Mouse (Mus musculus): ENCODE data around the gene Prkce. TPM values are rescaled to one million over a fixed set of nuclear protein-coding genes. Genes with fewer than 3 reads are reported as not detected.
A peak's percentile ranks its signal among the peaks of the same experiment; 100 is the strongest.

Gene Prkce
- polyA plus RNA-seq, 1 experiment from 2014 or later = 42.6 TPM

DNA sequence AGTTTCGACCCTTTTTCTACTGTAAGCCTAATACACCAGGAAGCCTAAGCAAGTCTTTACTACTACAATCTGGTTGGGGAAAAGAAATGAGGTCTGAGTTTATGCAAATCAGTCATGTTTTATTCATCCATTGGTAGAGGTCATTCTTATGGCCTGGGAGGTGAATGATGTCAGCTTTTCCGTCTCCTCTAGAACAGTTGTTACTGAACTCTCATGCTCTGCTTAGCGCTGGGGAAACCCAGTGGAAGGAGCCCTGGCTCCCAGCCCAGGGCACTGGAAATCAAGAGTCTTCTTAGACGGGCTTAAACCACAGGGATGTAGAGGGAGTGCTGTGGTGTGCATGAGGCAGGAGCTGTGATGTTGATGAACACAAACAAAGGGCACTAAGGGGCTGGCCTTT is 232.4 kb downstream of the Prkce start:
- 42% methylated on average over 4 of the region's 4 CpGs for WGBS
- no peak overlapping the region for H3K4me2 ChIP-seq (replicated peaks)
- no peak overlapping the region for H3K9ac ChIP-seq (replicated peaks)
- no peak overlapping the region for H3K4me3 ChIP-seq
- no peaks in the 10 kb centered on the region for H3K9me3 ChIP-seq
- H3K27ac ChIP-seq (replicated peaks) = no peak overlapping the region
- H3K4me1 ChIP-seq = peaks cover 5% of the 10 kb centered on the region; the same call in 1 of the 2 replicates
- no peaks in the 10 kb centered on the region for H3K36me3 ChIP-seq
- ATAC-seq (replicated peaks) = peak; percentile 78
- H3K27me3 ChIP-seq = no peaks in the 10 kb centered on the region

DNA sequence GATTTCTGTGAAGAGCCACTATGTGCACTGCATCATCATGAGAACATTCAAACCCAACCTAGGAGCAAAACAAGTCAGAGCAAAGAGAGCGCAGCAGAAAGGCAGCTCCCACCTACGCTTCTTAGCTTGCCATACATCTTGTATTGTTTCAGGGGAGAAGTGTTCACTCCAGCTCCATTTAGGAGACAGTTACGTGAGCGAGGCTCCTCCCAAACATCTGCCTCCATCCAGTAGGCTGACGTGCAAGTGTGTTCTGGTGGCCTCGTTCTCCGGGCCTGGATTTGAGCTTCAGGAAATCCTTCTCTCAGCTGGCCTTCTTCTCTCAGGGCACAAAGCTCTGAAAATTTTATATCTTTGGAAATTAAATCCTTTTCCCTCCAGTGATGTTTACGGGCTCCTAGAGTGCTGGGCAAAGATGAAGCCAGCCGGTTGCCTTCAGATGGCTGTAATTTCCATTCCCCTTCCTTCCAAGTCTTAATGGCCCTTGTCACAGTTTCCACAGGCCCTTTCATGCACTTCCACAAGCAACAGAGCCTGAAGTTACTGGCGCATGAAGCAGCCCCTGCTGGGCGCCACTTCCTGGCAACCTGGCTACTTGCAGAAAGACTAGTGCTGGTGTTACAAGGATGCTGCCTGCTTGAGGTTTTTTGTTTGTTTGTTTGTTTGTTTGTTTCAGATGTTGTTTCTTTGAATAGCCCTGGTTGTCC is 237.4 kb downstream of the Prkce start:
- Histone ChIP-seq H3K4me3 (no peak overlapping the region), H3K36me3 (no peaks in the 10 kb centered on the region), H3K27me3 (no peaks in the 10 kb centered on the region), H3K9me3 (no peaks in the 10 kb centered on the region), H3K9ac (replicated peaks) (no peak overlapping the region), H3K27ac (replicated peaks) (peak overlapping the region; percentile 8), H3K4me2 (replicated peaks) (no peak overlapping the region), H3K4me1 (peaks cover 9% of the 10 kb centered on the region; the same call in 1 of the 2 replicates)
- 69% methylated on average over 11 of the region's 11 CpGs for WGBS
- ATAC-seq (replicated peaks) = no peak

DNA sequence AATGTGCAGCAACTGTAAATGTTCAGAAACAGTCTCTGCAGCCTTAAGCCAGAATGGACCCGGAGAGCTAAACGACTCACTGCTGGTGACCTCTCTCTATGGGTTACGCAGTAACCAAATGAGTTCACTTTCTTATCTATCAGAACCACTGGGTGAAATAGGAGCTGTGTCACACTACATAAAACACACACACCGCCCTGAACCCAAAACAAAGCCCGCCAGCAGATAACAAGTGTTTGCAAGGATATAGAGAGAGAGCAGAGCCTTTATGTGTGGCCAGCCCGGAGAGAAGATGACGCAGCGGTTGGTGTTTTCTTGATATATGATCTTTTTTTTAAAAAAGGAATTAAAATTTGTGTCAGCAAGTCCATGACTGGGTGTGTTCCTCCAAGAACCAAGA is 238.1 kb downstream of the Prkce start:
- H3K27me3 ChIP-seq = no peaks in the 10 kb centered on the region
- H3K36me3 ChIP-seq = no peaks in the 10 kb centered on the region
- no peak overlapping the region for H3K9ac ChIP-seq (replicated peaks)
- ATAC-seq (replicated peaks) = no peak
- H3K4me1 ChIP-seq = peaks cover 15% of the 10 kb centered on the region
- no peak overlapping the region for H3K4me2 ChIP-seq (replicated peaks)
- 89% methylated on average over 8 of the region's 8 CpGs for WGBS
- no peak overlapping the region for H3K27ac ChIP-seq (replicated peaks)
- no peak overlapping the region for H3K4me3 ChIP-seq
- no peaks in the 10 kb centered on the region for H3K9me3 ChIP-seq

DNA sequence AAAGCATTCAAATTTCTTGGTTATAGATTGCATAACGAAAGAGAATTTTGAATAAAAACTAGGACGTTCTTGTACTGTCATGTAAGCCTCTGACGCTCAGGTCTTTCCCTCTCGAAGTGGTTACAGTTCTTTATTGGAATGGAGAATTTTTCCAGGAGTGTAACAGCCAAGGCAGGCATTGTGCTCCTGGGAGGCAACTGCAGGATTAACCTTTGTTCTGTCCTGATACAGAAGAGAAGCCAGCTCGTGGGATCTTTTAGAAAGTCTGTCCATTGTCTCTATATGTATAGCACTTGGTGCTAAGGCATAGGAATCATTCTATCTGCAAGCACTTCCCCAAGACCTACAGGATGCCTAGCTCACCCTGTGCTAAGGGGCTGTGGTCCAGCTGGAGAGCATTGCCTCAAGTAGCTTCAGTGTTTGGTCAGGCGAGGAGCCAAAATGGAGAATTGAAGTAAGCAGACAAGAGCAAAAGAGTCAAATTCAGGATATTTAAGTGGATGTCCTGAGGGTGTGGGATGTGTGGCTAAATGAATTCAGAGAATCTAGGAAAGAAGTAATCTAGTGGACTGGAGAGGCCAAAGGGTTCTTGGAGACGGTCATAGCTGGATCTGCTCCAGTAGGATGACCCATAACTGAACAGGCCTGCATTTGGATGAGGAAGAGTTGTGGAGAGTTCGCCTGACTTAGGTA is 240.5 kb downstream of the Prkce start:
- H3K4me1 ChIP-seq = peaks cover 30% of the 10 kb centered on the region
- H3K27ac ChIP-seq (replicated peaks) = no peak overlapping the region

DNA sequence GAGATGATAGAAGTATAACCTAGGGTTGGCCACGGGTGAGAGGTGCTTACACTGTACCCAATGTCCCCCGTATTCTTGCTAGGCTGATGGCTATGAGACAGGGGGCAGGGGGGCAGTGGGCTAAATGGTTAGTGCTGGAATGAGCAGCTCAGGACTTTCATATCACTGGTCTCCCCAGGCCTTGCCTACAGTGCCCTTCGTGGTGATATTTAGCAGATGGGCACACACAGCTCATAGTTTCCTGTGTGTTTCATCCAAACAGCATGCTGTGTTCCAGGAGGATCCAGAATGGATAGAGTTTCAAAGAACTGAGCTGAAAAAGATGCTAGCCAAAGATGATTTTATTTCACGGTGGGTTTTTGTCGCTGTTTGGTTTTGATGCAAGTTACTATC is 241.0 kb downstream of the Prkce start:
- no peaks in the 10 kb centered on the region for H3K36me3 ChIP-seq
- H3K27me3 ChIP-seq = no peaks in the 10 kb centered on the region
- ATAC-seq (replicated peaks) = no peak; the same call in 1 of the 2 replicates
- H3K27ac ChIP-seq (replicated peaks) = no peak overlapping the region
- no peaks in the 10 kb centered on the region for H3K9me3 ChIP-seq
- WGBS = 88% methylated on average over 5 of the region's 5 CpGs
- H3K4me1 ChIP-seq = peaks cover 30% of the 10 kb centered on the region
- H3K4me3 ChIP-seq = no peak overlapping the region
- no peak overlapping the region for H3K4me2 ChIP-seq (replicated peaks)
- no peak overlapping the region for H3K9ac ChIP-seq (replicated peaks)

More for the DNA sequence above, 240.5 kb downstream of the Prkce start:
- H3K9ac ChIP-seq (replicated peaks) = no peak overlapping the region
- 73% methylated on average over 8 of the region's 8 CpGs for WGBS
- H3K4me2 ChIP-seq (replicated peaks) = no peak overlapping the region
- H3K4me3 ChIP-seq = no peak overlapping the region
- no peak for ATAC-seq (replicated peaks)
- H3K27me3 ChIP-seq = no peaks in the 10 kb centered on the region
- H3K36me3 ChIP-seq = no peaks in the 10 kb centered on the region
- H3K9me3 ChIP-seq = no peaks in the 10 kb centered on the region

DNA sequence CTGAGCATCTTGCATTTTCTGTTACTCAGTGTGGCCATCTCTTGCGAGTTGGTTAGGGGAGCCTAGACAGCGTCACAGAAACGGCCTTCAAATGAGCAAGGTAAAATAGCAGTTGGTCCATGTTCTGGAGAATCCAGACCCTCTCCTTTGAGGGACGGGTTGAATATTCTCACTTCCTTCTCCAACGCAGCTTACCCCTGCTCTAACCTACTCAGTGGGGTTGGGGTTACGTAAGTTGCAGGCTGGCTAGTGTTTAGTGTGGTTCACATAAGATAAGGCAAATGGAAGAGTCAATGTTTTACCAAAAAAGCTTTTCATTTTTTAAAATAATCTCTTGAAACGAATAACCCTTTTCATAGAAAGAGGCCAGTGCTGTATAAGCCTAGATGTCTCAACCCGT is 241.9 kb downstream of the Prkce start:
- Histone ChIP-seq H3K36me3 (no peaks in the 10 kb centered on the region), H3K4me3 (no peak overlapping the region), H3K27ac (replicated peaks) (no peak overlapping the region), H3K9ac (replicated peaks) (no peak overlapping the region), H3K4me2 (replicated peaks) (no peak overlapping the region), H3K9me3 (no peaks in the 10 kb centered on the region), H3K27me3 (no peaks in the 10 kb centered on the region), H3K4me1 (peaks cover 30% of the 10 kb centered on the region)
- WGBS = 95% methylated on average over 8 of the region's 8 CpGs
- ATAC-seq (replicated peaks) = no peak

DNA sequence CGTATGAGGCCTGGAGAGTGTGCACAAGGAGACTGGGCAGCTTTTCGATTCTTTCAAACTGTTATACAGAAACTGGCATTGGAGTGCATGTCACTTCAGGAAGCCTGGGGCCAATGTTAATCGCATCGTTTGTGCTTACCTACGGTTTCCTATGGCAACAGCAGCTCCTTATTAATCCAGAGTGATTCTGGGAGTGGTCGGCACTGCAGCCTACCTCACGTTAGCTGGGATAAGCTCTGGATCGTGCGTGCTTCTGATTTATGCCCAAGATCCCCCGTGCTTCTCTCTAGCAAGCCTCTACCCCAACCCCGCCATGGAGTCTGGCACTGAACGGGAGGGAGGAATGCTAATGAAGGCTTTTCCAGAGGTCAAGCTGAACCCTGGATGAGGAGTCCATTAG is 242.9 kb downstream of the Prkce start:
- no peak overlapping the region for H3K4me2 ChIP-seq (replicated peaks)
- 34% methylated on average over 12 of the region's 12 CpGs for WGBS
- H3K4me1 ChIP-seq = peaks cover 21% of the 10 kb centered on the region
- H3K9me3 ChIP-seq = no peaks in the 10 kb centered on the region
- no peak overlapping the region for H3K27ac ChIP-seq (replicated peaks)
- peak; percentile 12; the same call in 1 of the 2 replicates for ATAC-seq (replicated peaks)
- no peaks in the 10 kb centered on the region for H3K36me3 ChIP-seq
- no peaks in the 10 kb centered on the region for H3K27me3 ChIP-seq
- no peak overlapping the region for H3K4me3 ChIP-seq
- H3K9ac ChIP-seq (replicated peaks) = no peak overlapping the region

DNA sequence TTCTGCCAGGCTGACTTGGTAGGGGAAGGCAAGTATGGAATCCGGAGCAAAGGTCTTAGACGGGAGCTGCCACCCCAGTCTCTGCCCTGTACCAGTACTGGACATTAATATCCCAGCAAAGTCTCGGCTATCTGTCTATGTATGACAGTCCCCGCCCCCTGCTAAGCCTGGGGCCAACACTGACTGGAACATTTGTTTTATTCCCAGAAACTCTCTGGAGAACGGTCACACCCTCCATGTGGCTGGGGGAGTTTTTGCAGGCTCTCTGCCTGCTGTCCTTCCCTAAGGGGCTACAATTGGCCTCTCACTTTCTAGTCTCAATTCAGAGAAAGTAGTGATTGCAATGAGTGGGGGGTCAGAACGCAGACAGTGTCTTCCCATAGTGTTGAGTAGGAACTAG is 244.6 kb downstream of the Prkce start:
- no peak overlapping the region for H3K27ac ChIP-seq (replicated peaks)
- no peaks in the 10 kb centered on the region for H3K36me3 ChIP-seq
- H3K9me3 ChIP-seq = no peaks in the 10 kb centered on the region
- H3K4me3 ChIP-seq = no peak overlapping the region
- H3K4me2 ChIP-seq (replicated peaks) = no peak overlapping the region
- H3K9ac ChIP-seq (replicated peaks) = no peak overlapping the region
- ATAC-seq (replicated peaks) = no peak
- WGBS = 83% methylated on average over 6 of the region's 6 CpGs
- peaks cover 34% of the 10 kb centered on the region for H3K4me1 ChIP-seq
- no peaks in the 10 kb centered on the region for H3K27me3 ChIP-seq

DNA sequence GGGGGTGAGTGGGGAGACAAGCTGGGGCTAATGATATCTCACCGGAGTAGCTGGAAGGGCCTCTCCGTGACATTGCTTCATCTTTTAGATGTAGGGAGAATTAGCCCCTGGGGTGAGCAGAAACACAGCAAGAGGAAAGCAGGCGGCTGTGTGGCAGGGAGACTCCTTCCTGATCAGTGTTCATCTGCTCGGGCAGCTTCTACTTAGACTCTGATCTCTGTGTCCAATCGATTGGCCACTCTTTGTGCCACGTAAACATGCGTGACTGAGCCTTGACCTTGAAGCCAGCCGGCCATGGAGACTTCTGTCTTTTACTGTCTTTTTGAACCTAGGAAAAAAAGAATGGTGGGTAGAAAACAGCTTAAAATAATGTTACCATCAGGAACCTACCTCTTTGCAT is 247.0 kb downstream of the Prkce start:
- no peak overlapping the region; the same call in 1 of the 2 replicates for H3K27ac ChIP-seq (replicated peaks)
- 90% methylated on average over 8 of the region's 8 CpGs for WGBS
- H3K27me3 ChIP-seq = no peaks in the 10 kb centered on the region
- H3K4me1 ChIP-seq = peaks cover 49% of the 10 kb centered on the region
- ATAC-seq (replicated peaks) = no peak
- no peaks in the 10 kb centered on the region for H3K9me3 ChIP-seq
- H3K9ac ChIP-seq (replicated peaks) = no peak overlapping the region
- no peak overlapping the region for H3K4me2 ChIP-seq (replicated peaks)
- H3K36me3 ChIP-seq = no peaks in the 10 kb centered on the region
- no peak overlapping the region for H3K4me3 ChIP-seq

DNA sequence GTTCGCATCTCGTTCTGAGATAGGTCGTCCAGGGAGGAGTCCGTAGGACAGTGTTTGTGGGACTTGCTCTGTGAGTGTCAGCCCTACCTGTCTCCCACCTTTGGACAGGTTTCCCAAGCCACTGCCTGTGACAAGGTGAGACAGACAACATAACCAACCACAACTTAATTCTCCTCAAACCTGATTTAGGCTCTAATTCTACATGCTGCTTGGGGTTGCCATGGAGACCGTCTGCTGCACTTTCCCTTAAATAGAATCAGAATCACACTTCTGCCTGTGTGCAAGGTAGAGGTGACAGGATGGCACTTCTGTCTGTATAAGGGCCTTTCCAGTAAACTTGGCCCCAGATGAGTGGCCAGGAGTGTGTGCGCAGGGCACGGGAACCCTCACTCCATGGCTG is 248.4 kb downstream of the Prkce start:
- peaks cover 44% of the 10 kb centered on the region for H3K4me1 ChIP-seq
- ATAC-seq (replicated peaks) = peak; percentile 66

DNA sequence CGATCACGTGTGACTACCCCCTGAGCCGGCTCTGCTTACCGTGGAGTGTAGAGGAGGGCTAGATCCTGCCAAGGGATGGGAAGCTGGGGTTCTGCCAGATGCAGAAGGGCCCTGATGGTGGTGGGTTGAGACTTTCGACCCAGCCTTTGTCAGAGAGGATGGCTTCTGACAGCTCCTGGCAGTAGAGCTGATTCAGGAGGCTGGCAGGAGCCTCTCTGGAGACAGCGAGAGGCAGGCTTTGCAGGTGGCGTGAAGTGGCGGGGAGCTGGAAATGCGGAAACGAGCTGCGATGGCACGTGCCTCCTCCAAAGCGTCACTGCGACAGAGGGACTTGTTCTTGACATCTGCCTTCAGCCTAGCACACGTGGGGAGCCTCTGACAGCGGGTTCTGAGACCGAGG is 250.7 kb downstream of the Prkce start:
- no peaks in the 10 kb centered on the region for H3K9me3 ChIP-seq
- ATAC-seq (replicated peaks) = no peak
- H3K27ac ChIP-seq (replicated peaks) = 0 out of 2 replicates have a peak overlapping the region, but pooled peaks have one; percentile 6
- H3K9ac ChIP-seq (replicated peaks) = no peak overlapping the region
- H3K27me3 ChIP-seq = no peaks in the 10 kb centered on the region
- H3K36me3 ChIP-seq = no peaks in the 10 kb centered on the region
- no peak overlapping the region for H3K4me2 ChIP-seq (replicated peaks)
- 68% methylated on average over 17 of the region's 17 CpGs for WGBS
- no peak overlapping the region for H3K4me3 ChIP-seq
- H3K4me1 ChIP-seq = peaks cover 33% of the 10 kb centered on the region

More for the DNA sequence above, 248.4 kb downstream of the Prkce start:
- H3K9me3 ChIP-seq = no peaks in the 10 kb centered on the region
- no peak overlapping the region for H3K4me3 ChIP-seq
- no peak overlapping the region for H3K9ac ChIP-seq (replicated peaks)
- WGBS = 81% methylated on average over 7 of the region's 7 CpGs
- H3K4me2 ChIP-seq (replicated peaks) = peak overlapping the region; percentile 7; the same call in 1 of the 2 replicates
- peak overlapping the region; percentile 85 for H3K27ac ChIP-seq (replicated peaks)
- no peaks in the 10 kb centered on the region for H3K36me3 ChIP-seq
- H3K27me3 ChIP-seq = no peaks in the 10 kb centered on the region

DNA sequence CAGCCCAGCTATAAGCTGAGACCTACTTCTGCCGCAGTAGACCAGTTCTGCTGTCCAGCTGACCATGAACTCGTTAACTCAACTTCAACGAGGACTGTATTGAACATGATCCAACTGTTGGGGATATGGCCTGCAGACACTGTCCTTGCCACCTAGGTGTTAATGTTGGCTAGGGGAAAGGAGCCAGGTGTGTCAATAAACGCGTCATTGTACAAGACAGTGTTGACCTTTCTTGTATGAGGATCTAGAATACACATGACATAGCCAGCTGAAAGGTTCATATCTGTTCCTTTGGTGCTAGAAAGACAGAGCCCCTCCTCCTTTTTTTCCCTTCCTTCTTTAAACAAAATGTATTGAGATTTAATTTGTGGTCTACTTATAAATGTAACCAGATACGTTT is 251.6 kb downstream of the Prkce start:
- Histone ChIP-seq H3K4me2 (replicated peaks) (no peak overlapping the region), H3K9me3 (no peaks in the 10 kb centered on the region), H3K9ac (replicated peaks) (no peak overlapping the region), H3K4me3 (no peak overlapping the region), H3K36me3 (no peaks in the 10 kb centered on the region), H3K4me1 (peaks cover 33% of the 10 kb centered on the region), H3K27me3 (no peaks in the 10 kb centered on the region), H3K27ac (replicated peaks) (no peak overlapping the region)
- 90% methylated on average over 6 of the region's 6 CpGs for WGBS
- no peak for ATAC-seq (replicated peaks)

Measured in forebrain, embryonic 15.5 days (tissue).